Mouse (Mus musculus) hindbrain, embryonic 14.5 days (tissue): Measurements from ENCODE around the gene Prelp. TPM values are rescaled to one million over a fixed set of nuclear protein-coding genes. Genes with fewer than 3 reads are reported as not detected.
A peak's percentile ranks its signal among the peaks of the same experiment; 100 is the strongest.

Source experiments
- ATAC-seq: fragments of 200-750 bp; cut with Nextera tagmentation; 2 replicates; pipeline ENCODE4 v1.8.0; 2017; ENCODE audit warnings: moderate number of reproducible peaks, mild to moderate bottlenecking, moderate TSS enrichment, moderate library complexity; ENCODE audit not compliant: low FRiP score
- DNase-seq: peaks from one replicate; pipeline ENCODE4 v3.0.0-alpha.2; 2015; ENCODE audit warnings: low spot score
- H3K27ac ChIP-seq: fragments of 300-500 bp; sonication (generic); 2 replicates; pipeline ENCODE4 v1.5.1; 2014; ENCODE audit warnings: mild to moderate bottlenecking, moderate library complexity
- H3K27me3 ChIP-seq: fragments of 300-500 bp; sonication (generic); 2 replicates; pipeline ENCODE4 v1.6.1; 2014; ENCODE audit warnings: mild to moderate bottlenecking, low read length, mixed read lengths; ENCODE audit not compliant: control insufficient read depth, insufficient read depth
- H3K36me3 ChIP-seq: fragments of 300-500 bp; sonication (generic); replicated peaks from 2 replicates; pipeline ENCODE4 v1.6.1; 2014; ENCODE audit not compliant: control insufficient read depth, insufficient read depth
- H3K4me1 ChIP-seq: fragments of 300-500 bp; sonication (generic); replicated peaks from 2 replicates; pipeline ENCODE4 v1.6.1; 2014; ENCODE audit warnings: antibody characterized with exemption, low read length, mixed read lengths; ENCODE audit not compliant: control insufficient read depth, insufficient read depth
- H3K4me2 ChIP-seq: fragments of 300-500 bp; sonication (generic); replicated peaks from 2 replicates; pipeline ENCODE4 v1.6.1; 2014; ENCODE audit warnings: mild to moderate bottlenecking, moderate library complexity
- H3K4me3 ChIP-seq: fragments of 300-500 bp; sonication (generic); replicated peaks from 2 replicates; pipeline ENCODE4 v1.5.1; 2014; ENCODE audit warnings: mild to moderate bottlenecking, low read length
- H3K9ac ChIP-seq: fragments of 300-500 bp; sonication (generic); 2 replicates; pipeline ENCODE4 v1.6.1; 2014
- H3K9me3 ChIP-seq: fragments of 300-500 bp; sonication (generic); 2 replicates; pipeline ENCODE4 v1.6.1; 2016; ENCODE audit warnings: low read length; ENCODE audit not compliant: control insufficient read depth
- WGBS: fragments of 180-500 bp; shearing (Covaris S2); extraction: QIAGEN DNeasy Blood & Tissue Kit; methylation state at CpG from one replicate; pipeline ENCODE4 v1.1.7; 2014; 5-methylcytosine and 5-hydroxymethylcytosine counted together
- polyA plus RNA-seq: library from polyadenylated mRNA; unstranded; fragments of >200 nt; fragmentation: Nextera tagmentation; extraction: Ambion mirVana; gene quantifications from 2 replicates; pipeline ENCODE4 v1.2.1, GENCODE M21; 2014

Gene Prelp
- polyA plus RNA-seq, 1 experiment from 2014 or later, result 15.6 TPM

DNA sequence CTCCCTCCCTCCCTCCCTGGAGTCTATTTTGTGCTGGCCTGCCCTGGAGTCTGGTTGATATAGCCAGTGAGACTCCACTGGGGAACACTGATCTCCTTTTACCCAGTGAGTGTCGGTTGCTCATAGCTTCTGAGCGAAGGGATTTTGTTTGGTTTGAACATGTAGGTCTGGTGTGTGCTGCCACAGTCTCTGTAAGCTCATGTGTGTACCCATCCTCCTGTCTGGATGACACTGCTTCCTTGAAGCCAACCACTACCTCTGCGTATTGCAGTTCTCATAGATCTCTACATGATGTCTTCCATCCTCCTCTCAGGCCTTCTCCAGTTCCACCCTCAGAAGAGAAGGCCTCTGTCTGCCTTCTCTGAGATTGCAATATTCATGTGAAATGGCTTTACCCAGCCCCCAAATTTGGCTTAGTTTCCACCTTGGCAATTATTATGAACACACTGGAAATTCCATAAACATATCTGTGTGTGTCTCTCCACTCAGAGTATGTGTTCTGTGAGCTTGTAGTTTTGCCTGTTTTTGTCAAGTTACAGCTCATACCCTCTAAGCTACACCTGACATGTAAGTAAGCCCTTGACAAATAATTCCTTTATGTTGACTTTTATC, 19.4 kb upstream of the Prelp start:
- Histone ChIP-seq H3K9ac (no peak overlapping the region), H3K27me3 (no peaks in the 10 kb centered on the region), H3K4me1 (no peaks in the 10 kb centered on the region), H3K36me3 (no peaks in the 10 kb centered on the region), H3K27ac (no peak overlapping the region), H3K4me3 (no peak overlapping the region), H3K9me3 (no peaks in the 10 kb centered on the region), H3K4me2 (no peak overlapping the region)
- 84% methylated on average over 3 of the region's 3 CpGs for WGBS
- DNase-seq, result no peak
- no peak for ATAC-seq

- H3K4me2 ChIP-seq, result no peak overlapping the region
- no peaks in the 10 kb centered on the region for H3K4me1 ChIP-seq
- H3K27me3 ChIP-seq, result no peaks in the 10 kb centered on the region
- 87% methylated on average over 8 of the region's 8 CpGs for WGBS
- DNase-seq (no peak), ATAC-seq (no peak)
- H3K36me3 ChIP-seq, result no peaks in the 10 kb centered on the region
- no peak overlapping the region for H3K27ac ChIP-seq
- H3K9me3 ChIP-seq, result no peaks in the 10 kb centered on the region
- H3K9ac ChIP-seq, result no peak overlapping the region
- no peak overlapping the region for H3K4me3 ChIP-seq
Measured at GRCm38 (mm10) chr1:133939708-133940107, 18.5 kb upstream of the Prelp start.

DNA sequence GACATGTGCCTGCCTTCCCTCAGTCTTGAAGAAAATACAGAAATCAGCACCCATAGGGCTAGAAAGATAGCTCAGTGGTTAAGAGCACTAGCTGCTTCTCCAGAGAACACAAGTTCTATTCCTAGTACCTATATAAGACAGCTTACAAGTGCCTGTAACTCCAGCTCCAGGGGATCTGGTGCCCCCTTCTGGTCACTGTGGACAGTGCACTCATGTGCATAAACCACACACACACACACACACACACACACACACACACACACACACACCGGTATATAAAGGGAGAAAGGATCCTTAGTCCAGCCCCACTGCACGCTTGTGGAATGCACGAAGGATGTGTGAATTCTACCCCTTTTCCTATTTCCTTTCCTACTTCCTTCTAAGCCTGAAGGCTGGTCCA, 15.0 kb upstream of the Prelp start:
- whole genome bisulfite sequencing, result 83% methylated on average over 3 of the region's 3 CpGs

GRCm38 (mm10) chr1:133934354-133934963, 13.2 kb upstream of the Prelp start:
- Histone ChIP-seq H3K9me3 (no peaks in the 10 kb centered on the region), H3K4me3 (no peak overlapping the region), H3K27ac (no peak overlapping the region), H3K4me2 (no peak overlapping the region), H3K36me3 (no peaks in the 10 kb centered on the region), H3K4me1 (0 out of 2 replicates have a peak, but pooled peaks cover 4% of the 10 kb centered on the region), H3K9ac (no peak overlapping the region), H3K27me3 (no peaks in the 10 kb centered on the region)
- 84% methylated on average over 10 of the region's 10 CpGs for WGBS
- no peak for DNase-seq
- no peak for ATAC-seq

More for the DNA sequence above, 15.0 kb upstream of the Prelp start:
- Histone ChIP-seq H3K4me2 (no peak overlapping the region), H3K27ac (no peak overlapping the region), H3K36me3 (no peaks in the 10 kb centered on the region), H3K4me3 (no peak overlapping the region), H3K4me1 (0 out of 2 replicates have a peak, but pooled peaks cover 4% of the 10 kb centered on the region), H3K27me3 (no peaks in the 10 kb centered on the region), H3K9ac (no peak overlapping the region), H3K9me3 (no peaks in the 10 kb centered on the region)
- DNase-seq (no peak), ATAC-seq (no peak)

- Histone ChIP-seq H3K4me2 (no peak overlapping the region), H3K4me3 (no peak overlapping the region), H3K9ac (no peak overlapping the region), H3K9me3 (no peaks in the 10 kb centered on the region), H3K4me1 (0 out of 2 replicates have a peak, but pooled peaks cover 4% of the 10 kb centered on the region), H3K36me3 (no peaks in the 10 kb centered on the region), H3K27ac (no peak overlapping the region), H3K27me3 (no peaks in the 10 kb centered on the region)
- ATAC-seq, result no peak
- no peak for DNase-seq
- WGBS, result 72% methylated on average over 14 of the region's 14 CpGs
Measured at GRCm38 (mm10) chr1:133933301-133934195, 12.3 kb upstream of the Prelp start.

DNA sequence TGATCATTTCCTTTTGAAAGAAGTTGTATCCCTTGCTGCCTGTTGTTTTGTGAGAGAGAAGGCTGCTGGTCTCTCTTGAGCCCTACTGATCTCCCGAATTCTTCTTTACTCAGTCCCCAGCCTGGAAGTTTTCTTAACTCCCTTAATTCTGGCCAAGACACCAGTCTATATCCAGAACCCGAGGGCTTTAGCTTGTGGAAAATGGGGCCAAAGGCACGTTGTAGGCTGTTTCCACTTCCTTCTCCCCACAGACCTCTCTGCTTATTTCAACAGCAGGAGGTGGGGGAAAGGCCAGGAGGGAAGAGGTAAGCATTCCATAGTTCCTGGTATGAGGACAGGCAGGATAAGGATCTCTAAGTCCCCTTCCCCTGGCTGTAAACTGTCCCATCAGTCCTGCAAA, 8.8 kb upstream of the Prelp start:
- H3K4me2 ChIP-seq, result no peak overlapping the region

GRCm38 (mm10) chr1:133925223-133925622, 4.0 kb upstream of the Prelp start:
- DNase-seq, result no peak
- Histone ChIP-seq H3K9me3 (no peaks in the 10 kb centered on the region; the same call in 1 of the 2 replicates), H3K9ac (no peak overlapping the region), H3K36me3 (no peaks in the 10 kb centered on the region), H3K4me2 (no peak overlapping the region), H3K27me3 (no peaks in the 10 kb centered on the region), H3K27ac (no peak overlapping the region), H3K4me3 (no peak overlapping the region), H3K4me1 (no peaks in the 10 kb centered on the region)
- WGBS, result 92% methylated on average over 3 of the region's 3 CpGs
- ATAC-seq, result no peak

More for the DNA sequence above, 8.8 kb upstream of the Prelp start:
- WGBS, result 58% methylated on average over 3 of the region's 3 CpGs
- Histone ChIP-seq H3K4me1 (0 out of 2 replicates have a peak, but pooled peaks cover 4% of the 10 kb centered on the region), H3K4me3 (no peak overlapping the region), H3K36me3 (no peaks in the 10 kb centered on the region), H3K27ac (no peak overlapping the region), H3K9ac (no peak overlapping the region), H3K9me3 (no peaks in the 10 kb centered on the region; the same call in 1 of the 2 replicates), H3K27me3 (no peaks in the 10 kb centered on the region)
- no peak for DNase-seq
- ATAC-seq, result no peak

DNA sequence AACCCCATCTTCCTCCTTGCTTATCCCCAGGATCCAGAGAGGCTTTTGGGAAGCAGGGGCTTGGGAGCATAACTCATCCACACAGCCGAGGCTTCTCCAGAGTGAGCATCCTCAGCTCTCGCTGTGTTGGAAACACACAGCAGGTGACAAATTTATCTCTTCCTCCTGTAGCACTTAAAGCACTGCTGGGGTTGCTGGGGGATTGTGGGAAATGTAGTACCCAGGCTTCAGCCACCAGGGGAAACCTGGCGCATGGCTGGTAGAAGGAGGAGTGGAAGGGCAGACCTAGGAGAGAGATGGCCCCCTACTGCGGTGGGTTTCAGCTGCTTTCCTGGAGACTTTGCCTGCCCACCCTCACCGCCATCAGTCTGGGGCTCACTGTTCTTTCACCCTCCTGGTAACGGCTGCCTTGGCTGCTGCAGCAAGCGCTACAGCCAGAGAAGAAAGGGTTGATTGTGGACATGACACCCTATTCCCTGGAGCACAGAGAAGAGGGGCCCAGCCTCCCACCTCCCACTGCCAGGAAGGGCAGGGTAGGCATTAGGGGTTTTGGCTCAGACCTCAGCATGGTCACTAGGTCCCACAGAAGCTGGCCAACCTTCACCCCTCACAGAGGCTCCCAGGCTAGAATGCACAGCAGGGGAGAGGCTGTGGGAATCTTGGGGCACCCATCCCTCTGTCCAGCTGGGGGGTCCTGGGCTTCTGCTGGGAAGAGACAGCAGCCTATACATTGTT, 3.1 kb upstream of the Prelp start:
- Histone ChIP-seq H3K9ac (no peak overlapping the region), H3K4me3 (no peak overlapping the region), H3K4me2 (peak overlapping the region; percentile 26; the same call in 1 of the 2 replicates), H3K27me3 (no peaks in the 10 kb centered on the region), H3K36me3 (no peaks in the 10 kb centered on the region), H3K9me3 (no peaks in the 10 kb centered on the region; the same call in 1 of the 2 replicates), H3K4me1 (no peaks in the 10 kb centered on the region), H3K27ac (no peak overlapping the region)
- DNase-seq (peak; percentile 71), ATAC-seq (peak; percentile 50; the same call in 1 of the 2 replicates)
- WGBS, result 26% methylated on average over 7 of the region's 7 CpGs
